Mouse (Mus musculus): ENCODE data around the gene Sorl1. TPM values are rescaled to one million over a fixed set of nuclear protein-coding genes. Genes with fewer than 3 reads are reported as not detected.

Sorl1 gene
- polyA plus RNA-seq, 1 experiment from 2014 or later: 11.5 TPM

GRCm38 (mm10) chr9:42156566-42156965, 32.5 kb upstream of the Sorl1 start:
- H3K36me3 ChIP-seq (ENCODE audit: control insufficient read depth, insufficient read depth, low read length): no peaks in the 10 kb centered on the region
- WGBS: 75% methylated on average over 3 of the region's 3 CpGs
- no peak overlapping the region for H3K9ac ChIP-seq (ENCODE audit: low read depth, low read length)
- H3K4me2 ChIP-seq (replicated peaks; ENCODE audit: low read depth, low read length): no peak overlapping the region
- no peaks in the 10 kb centered on the region for H3K4me1 ChIP-seq (ENCODE audit: control insufficient read depth, insufficient read depth, low read length)
- no peaks in the 10 kb centered on the region for H3K9me3 ChIP-seq (ENCODE audit: control insufficient read depth, low read length)
- H3K4me3 ChIP-seq (ENCODE audit: low read length): no peak overlapping the region
- ATAC-seq (ENCODE audit: low FRiP score, low TSS enrichment): no peak
- no peak overlapping the region for H3K27ac ChIP-seq (ENCODE audit: low read depth, low read length)
- no peaks in the 10 kb centered on the region for H3K27me3 ChIP-seq (ENCODE audit: control insufficient read depth, insufficient read depth, low read length)

GRCm38 (mm10) chr9:42154682-42155081, 30.6 kb upstream of the Sorl1 start:
- H3K4me3 ChIP-seq (ENCODE audit: low read length): no peak overlapping the region
- ATAC-seq (ENCODE audit: low FRiP score, low TSS enrichment): no peak
- WGBS: 78% methylated on average over 6 of the region's 6 CpGs
- no peaks in the 10 kb centered on the region for H3K9me3 ChIP-seq (ENCODE audit: control insufficient read depth, low read length)
- H3K4me1 ChIP-seq (ENCODE audit: control insufficient read depth, insufficient read depth, low read length): no peaks in the 10 kb centered on the region
- H3K27ac ChIP-seq (ENCODE audit: low read depth, low read length): no peak overlapping the region
- H3K36me3 ChIP-seq (ENCODE audit: control insufficient read depth, insufficient read depth, low read length): no peaks in the 10 kb centered on the region
- no peak overlapping the region for H3K4me2 ChIP-seq (replicated peaks; ENCODE audit: low read depth, low read length)
- H3K9ac ChIP-seq (ENCODE audit: low read depth, low read length): no peak overlapping the region
- no peaks in the 10 kb centered on the region for H3K27me3 ChIP-seq (ENCODE audit: control insufficient read depth, insufficient read depth, low read length)

- Histone ChIP-seq H3K27me3 (ENCODE audit: control insufficient read depth, insufficient read depth, low read length) (no peaks in the 10 kb centered on the region), H3K4me1 (ENCODE audit: control insufficient read depth, insufficient read depth, low read length) (no peaks in the 10 kb centered on the region), H3K9me3 (ENCODE audit: control insufficient read depth, low read length) (peaks cover 6% of the 10 kb centered on the region; the same call in 1 of the 2 replicates), H3K4me3 (ENCODE audit: low read length) (no peak overlapping the region), H3K4me2 (replicated peaks; ENCODE audit: low read depth, low read length) (no peak overlapping the region), H3K36me3 (ENCODE audit: control insufficient read depth, insufficient read depth, low read length) (no peaks in the 10 kb centered on the region), H3K9ac (ENCODE audit: low read depth, low read length) (no peak overlapping the region), H3K27ac (ENCODE audit: low read depth, low read length) (no peak overlapping the region)
- 89% methylated on average over 6 of the region's 6 CpGs for WGBS
- ATAC-seq (ENCODE audit: low FRiP score, low TSS enrichment): no peak
These were observed 24.7 kb upstream of the Sorl1 start for GRCm38 (mm10) chr9:42148816-42149215.

- Histone ChIP-seq H3K9ac (ENCODE audit: low read depth, low read length) (no peak overlapping the region), H3K27me3 (ENCODE audit: control insufficient read depth, insufficient read depth, low read length) (no peaks in the 10 kb centered on the region), H3K27ac (ENCODE audit: low read depth, low read length) (no peak overlapping the region), H3K9me3 (ENCODE audit: control insufficient read depth, low read length) (peaks cover 6% of the 10 kb centered on the region; the same call in 1 of the 2 replicates), H3K36me3 (ENCODE audit: control insufficient read depth, insufficient read depth, low read length) (no peaks in the 10 kb centered on the region), H3K4me3 (ENCODE audit: low read length) (no peak overlapping the region), H3K4me2 (replicated peaks; ENCODE audit: low read depth, low read length) (no peak overlapping the region), H3K4me1 (ENCODE audit: control insufficient read depth, insufficient read depth, low read length) (no peaks in the 10 kb centered on the region)
- 89% methylated on average over 4 of the region's 4 CpGs for WGBS
- no peak for ATAC-seq (ENCODE audit: low FRiP score, low TSS enrichment)
These were observed 23.9 kb upstream of the Sorl1 start for GRCm38 (mm10) chr9:42148036-42148435.

- Histone ChIP-seq H3K4me1 (ENCODE audit: control insufficient read depth, insufficient read depth, low read length) (no peaks in the 10 kb centered on the region), H3K9me3 (ENCODE audit: control insufficient read depth, low read length) (peaks cover 6% of the 10 kb centered on the region; the same call in 1 of the 2 replicates), H3K27ac (ENCODE audit: low read depth, low read length) (no peak overlapping the region), H3K4me3 (ENCODE audit: low read length) (no peak overlapping the region), H3K9ac (ENCODE audit: low read depth, low read length) (no peak overlapping the region), H3K36me3 (ENCODE audit: control insufficient read depth, insufficient read depth, low read length) (no peaks in the 10 kb centered on the region), H3K4me2 (replicated peaks; ENCODE audit: low read depth, low read length) (no peak overlapping the region), H3K27me3 (ENCODE audit: control insufficient read depth, insufficient read depth, low read length) (no peaks in the 10 kb centered on the region)
- ATAC-seq (ENCODE audit: low FRiP score, low TSS enrichment): no peak
- WGBS: 91% methylated on average over 2 of the region's 2 CpGs
These were observed 22.4 kb upstream of the Sorl1 start for GRCm38 (mm10) chr9:42146463-42146862.

GRCm38 (mm10) chr9:42141549-42142210, 17.6 kb upstream of the Sorl1 start:
- no peak overlapping the region for H3K4me3 ChIP-seq (ENCODE audit: low read length)
- H3K9ac ChIP-seq (ENCODE audit: low read depth, low read length): no peak overlapping the region
- no peak overlapping the region for H3K4me2 ChIP-seq (replicated peaks; ENCODE audit: low read depth, low read length)
- H3K4me1 ChIP-seq (ENCODE audit: control insufficient read depth, insufficient read depth, low read length): no peaks in the 10 kb centered on the region
- WGBS: 70% methylated on average over 6 of the region's 6 CpGs
- ATAC-seq (ENCODE audit: low FRiP score, low TSS enrichment): no peak
- no peak overlapping the region for H3K27ac ChIP-seq (ENCODE audit: low read depth, low read length)
- peaks cover 6% of the 10 kb centered on the region; the same call in 1 of the 2 replicates for H3K9me3 ChIP-seq (ENCODE audit: control insufficient read depth, low read length)
- no peaks in the 10 kb centered on the region for H3K36me3 ChIP-seq (ENCODE audit: control insufficient read depth, insufficient read depth, low read length)
- H3K27me3 ChIP-seq (ENCODE audit: control insufficient read depth, insufficient read depth, low read length): no peaks in the 10 kb centered on the region

- H3K27ac ChIP-seq (ENCODE audit: low read depth, low read length): no peak overlapping the region
- H3K4me3 ChIP-seq (ENCODE audit: low read length): no peak overlapping the region
- no peaks in the 10 kb centered on the region for H3K27me3 ChIP-seq (ENCODE audit: control insufficient read depth, insufficient read depth, low read length)
- H3K4me2 ChIP-seq (replicated peaks; ENCODE audit: low read depth, low read length): no peak overlapping the region
- no peak for ATAC-seq (ENCODE audit: low FRiP score, low TSS enrichment)
- no peaks in the 10 kb centered on the region for H3K36me3 ChIP-seq (ENCODE audit: control insufficient read depth, insufficient read depth, low read length)
- H3K4me1 ChIP-seq (ENCODE audit: control insufficient read depth, insufficient read depth, low read length): no peaks in the 10 kb centered on the region
- WGBS: 89% methylated on average over 4 of the region's 4 CpGs
- H3K9me3 ChIP-seq (ENCODE audit: control insufficient read depth, low read length): no peaks in the 10 kb centered on the region
- H3K9ac ChIP-seq (ENCODE audit: low read depth, low read length): no peak overlapping the region
These were observed 14.3 kb upstream of the Sorl1 start for GRCm38 (mm10) chr9:42138248-42138858.

- H3K9ac ChIP-seq (ENCODE audit: low read depth, low read length): no peak overlapping the region
- H3K9me3 ChIP-seq (ENCODE audit: control insufficient read depth, low read length): no peaks in the 10 kb centered on the region
- no peak overlapping the region for H3K4me3 ChIP-seq (ENCODE audit: low read length)
- H3K27me3 ChIP-seq (ENCODE audit: control insufficient read depth, insufficient read depth, low read length): no peaks in the 10 kb centered on the region
- no peak overlapping the region for H3K27ac ChIP-seq (ENCODE audit: low read depth, low read length)
- no peaks in the 10 kb centered on the region for H3K36me3 ChIP-seq (ENCODE audit: control insufficient read depth, insufficient read depth, low read length)
- 74% methylated on average over 5 of the region's 5 CpGs for WGBS
- H3K4me1 ChIP-seq (ENCODE audit: control insufficient read depth, insufficient read depth, low read length): no peaks in the 10 kb centered on the region
- ATAC-seq (ENCODE audit: low FRiP score, low TSS enrichment): no peak
- no peak overlapping the region for H3K4me2 ChIP-seq (replicated peaks; ENCODE audit: low read depth, low read length)
These were observed 13.5 kb upstream of the Sorl1 start for GRCm38 (mm10) chr9:42137578-42137977.
